Mouse (Mus musculus): ENCODE measurements around the gene Orm1. TPM values are rescaled to one million over a fixed set of nuclear protein-coding genes. Genes with fewer than 3 reads are reported as not detected.
A peak's percentile ranks its signal among the peaks of the same experiment; 100 is the strongest.

Orm1 gene
- polyA plus RNA-seq (2016; fragmentation: Nextera tagmentation; extraction: Ambion mirVana): not detected in 2 replicates

GRCm38 (mm10) chr4:63344295-63344694 lies at the start of gene Orm1:
Gene Orm1, plus strand, starts transcription at chr4:63344560.
- Histone ChIP-seq H3K4me3 (replicated peaks) (no peak within 1 kb of the TSS), H3K9ac (no peak within 1 kb of the TSS), H3K4me1 (no peaks in the 10 kb centered on the region), H3K4me2 (no peak within 1 kb of the TSS), H3K27me3 (no peaks in the 10 kb centered on the region), H3K36me3 (replicated peaks) (no peaks in the 10 kb centered on the region), H3K27ac (no peak within 1 kb of the TSS), H3K9me3 (no peaks in the 10 kb centered on the region)
- no peak for ATAC-seq (ENCODE audit: low FRiP score)
- 85% methylated on average over 8 of the region's 8 CpGs for WGBS

- Histone ChIP-seq H3K27ac (no peak overlapping the region), H3K9me3 (no peaks in the 10 kb centered on the region), H3K9ac (no peak overlapping the region), H3K27me3 (no peaks in the 10 kb centered on the region), H3K4me3 (replicated peaks) (no peak overlapping the region), H3K4me2 (no peak overlapping the region), H3K4me1 (no peaks in the 10 kb centered on the region), H3K36me3 (replicated peaks) (no peaks in the 10 kb centered on the region)
- no peak for ATAC-seq (ENCODE audit: low FRiP score)
- 81% methylated on average over 1 of the region's 1 CpGs for WGBS
Observed at GRCm38 (mm10) chr4:63295641-63296040, 48.7 kb upstream of the Orm1 start.

- ATAC-seq (ENCODE audit: low FRiP score): no peak
Observed at GRCm38 (mm10) chr4:63296263-63296662, 48.1 kb upstream of the Orm1 start.

GRCm38 (mm10) chr4:63296876-63297275 lies 47.5 kb upstream of the Orm1 start:
- Histone ChIP-seq H3K9ac (no peak overlapping the region), H3K4me1 (no peaks in the 10 kb centered on the region), H3K27me3 (no peaks in the 10 kb centered on the region), H3K9me3 (no peaks in the 10 kb centered on the region), H3K27ac (no peak overlapping the region), H3K36me3 (replicated peaks) (no peaks in the 10 kb centered on the region), H3K4me3 (replicated peaks) (no peak overlapping the region), H3K4me2 (no peak overlapping the region)
- ATAC-seq (ENCODE audit: low FRiP score): no peak
- 86% methylated on average over 8 of the region's 8 CpGs for WGBS

More at GRCm38 (mm10) chr4:63296263-63296662, 48.1 kb upstream of the Orm1 start:
- 71% methylated on average over 3 of the region's 3 CpGs for WGBS
- H3K36me3 ChIP-seq (replicated peaks): no peaks in the 10 kb centered on the region
- no peak overlapping the region for H3K4me3 ChIP-seq (replicated peaks)
- H3K4me2 ChIP-seq: no peak overlapping the region
- H3K9ac ChIP-seq: no peak overlapping the region
- no peaks in the 10 kb centered on the region for H3K27me3 ChIP-seq
- H3K9me3 ChIP-seq: no peaks in the 10 kb centered on the region
- H3K27ac ChIP-seq: no peak overlapping the region
- H3K4me1 ChIP-seq: no peaks in the 10 kb centered on the region

- H3K4me1 ChIP-seq: no peaks in the 10 kb centered on the region
- H3K9ac ChIP-seq: no peak overlapping the region
- WGBS: 93% methylated on average over 8 of the region's 8 CpGs
- H3K27ac ChIP-seq: no peak overlapping the region
- ATAC-seq (ENCODE audit: low FRiP score): no peak
- no peak overlapping the region for H3K4me3 ChIP-seq (replicated peaks)
- H3K27me3 ChIP-seq: no peaks in the 10 kb centered on the region
- no peaks in the 10 kb centered on the region for H3K36me3 ChIP-seq (replicated peaks)
- H3K9me3 ChIP-seq: no peaks in the 10 kb centered on the region
- no peak overlapping the region for H3K4me2 ChIP-seq
Observed at GRCm38 (mm10) chr4:63298191-63298590, 46.2 kb upstream of the Orm1 start.

GRCm38 (mm10) chr4:63302641-63303040 lies 41.7 kb upstream of the Orm1 start:
- no peaks in the 10 kb centered on the region for H3K9me3 ChIP-seq
- no peak overlapping the region for H3K4me2 ChIP-seq
- no peaks in the 10 kb centered on the region for H3K27me3 ChIP-seq
- H3K36me3 ChIP-seq (replicated peaks): no peaks in the 10 kb centered on the region
- WGBS: 76% methylated on average over 4 of the region's 4 CpGs
- H3K4me3 ChIP-seq (replicated peaks): no peak overlapping the region
- H3K4me1 ChIP-seq: no peaks in the 10 kb centered on the region
- no peak overlapping the region for H3K9ac ChIP-seq
- no peak overlapping the region for H3K27ac ChIP-seq
- no peak for ATAC-seq (ENCODE audit: low FRiP score)

- H3K27me3 ChIP-seq: no peaks in the 10 kb centered on the region
- H3K4me2 ChIP-seq: no peak overlapping the region
- 33% methylated on average over 21 of the region's 21 CpGs for WGBS
- ATAC-seq (ENCODE audit: low FRiP score): peak; percentile 61; the same call in 1 of the 2 replicates
- H3K9ac ChIP-seq: no peak overlapping the region
- H3K4me3 ChIP-seq (replicated peaks): no peak overlapping the region
- H3K4me1 ChIP-seq: no peaks in the 10 kb centered on the region
- no peaks in the 10 kb centered on the region for H3K36me3 ChIP-seq (replicated peaks)
- H3K27ac ChIP-seq: no peak overlapping the region
- no peaks in the 10 kb centered on the region for H3K9me3 ChIP-seq
Observed at GRCm38 (mm10) chr4:63307175-63308062, 36.9 kb upstream of the Orm1 start.

GRCm38 (mm10) chr4:63308316-63308715 lies 36.0 kb upstream of the Orm1 start:
- H3K27me3 ChIP-seq: no peaks in the 10 kb centered on the region
- no peak for ATAC-seq (ENCODE audit: low FRiP score)
- no peak overlapping the region for H3K4me3 ChIP-seq (replicated peaks)
- no peaks in the 10 kb centered on the region for H3K4me1 ChIP-seq
- H3K27ac ChIP-seq: no peak overlapping the region
- H3K9me3 ChIP-seq: no peaks in the 10 kb centered on the region
- no peak overlapping the region for H3K4me2 ChIP-seq
- no peaks in the 10 kb centered on the region for H3K36me3 ChIP-seq (replicated peaks)
- H3K9ac ChIP-seq: no peak overlapping the region
- 77% methylated on average over 3 of the region's 3 CpGs for WGBS

- no peaks in the 10 kb centered on the region for H3K4me1 ChIP-seq
- H3K27me3 ChIP-seq: no peaks in the 10 kb centered on the region
- H3K27ac ChIP-seq: no peak overlapping the region
- no peaks in the 10 kb centered on the region for H3K36me3 ChIP-seq (replicated peaks)
- H3K4me3 ChIP-seq (replicated peaks): no peak overlapping the region
- no peak overlapping the region for H3K4me2 ChIP-seq
- WGBS: 69% methylated on average over 10 of the region's 10 CpGs
- no peak for ATAC-seq (ENCODE audit: low FRiP score)
- no peaks in the 10 kb centered on the region for H3K9me3 ChIP-seq
- no peak overlapping the region for H3K9ac ChIP-seq
Observed at GRCm38 (mm10) chr4:63310247-63310855, 34.0 kb upstream of the Orm1 start.

- 95% methylated on average over 7 of the region's 7 CpGs for WGBS
- no peak overlapping the region for H3K4me3 ChIP-seq (replicated peaks)
- H3K9me3 ChIP-seq: no peaks in the 10 kb centered on the region
Observed at GRCm38 (mm10) chr4:63311426-63311825, 32.9 kb upstream of the Orm1 start.

GRCm38 (mm10) chr4:63314063-63314462 lies 30.3 kb upstream of the Orm1 start:
- WGBS: 74% methylated on average over 5 of the region's 5 CpGs
- H3K27me3 ChIP-seq: no peaks in the 10 kb centered on the region
- no peak for ATAC-seq (ENCODE audit: low FRiP score)
- no peak overlapping the region for H3K27ac ChIP-seq
- no peak overlapping the region for H3K9ac ChIP-seq
- H3K4me2 ChIP-seq: no peak overlapping the region
- no peaks in the 10 kb centered on the region for H3K36me3 ChIP-seq (replicated peaks)
- no peaks in the 10 kb centered on the region for H3K9me3 ChIP-seq
- H3K4me3 ChIP-seq (replicated peaks): no peak overlapping the region
- H3K4me1 ChIP-seq: no peaks in the 10 kb centered on the region

More at GRCm38 (mm10) chr4:63311426-63311825, 32.9 kb upstream of the Orm1 start:
- Histone ChIP-seq H3K27me3 (no peaks in the 10 kb centered on the region), H3K9ac (no peak overlapping the region), H3K27ac (no peak overlapping the region), H3K4me1 (no peaks in the 10 kb centered on the region), H3K4me2 (no peak overlapping the region), H3K36me3 (replicated peaks) (no peaks in the 10 kb centered on the region)
- no peak for ATAC-seq (ENCODE audit: low FRiP score)

GRCm38 (mm10) chr4:63316076-63316746 lies 28.1 kb upstream of the Orm1 start:
- no peak overlapping the region for H3K27ac ChIP-seq
- no peak for ATAC-seq (ENCODE audit: low FRiP score)

More at GRCm38 (mm10) chr4:63316076-63316746, 28.1 kb upstream of the Orm1 start:
- no peaks in the 10 kb centered on the region for H3K9me3 ChIP-seq
- H3K36me3 ChIP-seq (replicated peaks): no peaks in the 10 kb centered on the region
- H3K4me1 ChIP-seq: no peaks in the 10 kb centered on the region
- H3K4me3 ChIP-seq (replicated peaks): no peak overlapping the region
- no peaks in the 10 kb centered on the region for H3K27me3 ChIP-seq
- WGBS: 78% methylated on average over 9 of the region's 9 CpGs
- no peak overlapping the region for H3K9ac ChIP-seq
- no peak overlapping the region for H3K4me2 ChIP-seq

Data from forebrain, embryonic 12.5 days (tissue).